Mouse (Mus musculus): ENCODE measurements around the gene Mat1a. TPM values are rescaled to one million over a fixed set of nuclear protein-coding genes. Genes with fewer than 3 reads are reported as not detected.

Mat1a gene
- total RNA-seq (2021), result not detected

DNA sequence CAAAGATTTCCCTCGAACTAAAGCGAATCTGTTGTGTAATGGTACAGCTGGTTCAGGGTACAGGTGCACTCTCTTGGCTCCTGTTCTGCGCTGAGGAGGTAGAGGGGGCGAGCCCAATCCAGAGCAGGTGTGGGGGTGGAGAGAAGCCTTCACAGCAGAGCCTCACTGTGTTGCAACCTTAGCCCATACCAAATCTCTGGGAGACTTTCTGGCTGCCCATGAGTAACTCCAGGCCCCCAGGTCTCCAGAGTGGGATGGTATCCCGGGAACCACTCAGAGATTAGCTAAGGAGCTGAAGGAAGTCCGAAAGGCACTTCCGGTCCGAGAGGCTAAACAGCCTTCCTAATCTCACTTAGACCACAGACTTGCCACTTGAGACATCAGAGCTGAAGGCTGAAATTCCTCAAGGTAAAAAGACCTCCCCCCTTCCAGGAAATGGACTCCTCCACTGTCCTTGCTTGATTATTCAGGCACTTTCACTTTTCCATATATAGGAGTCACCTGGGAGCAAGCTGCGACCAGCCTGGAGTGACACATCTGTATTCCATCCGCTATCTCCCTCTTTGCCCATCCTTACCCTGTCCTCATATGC is at the start of gene Mat1a:
Mat1a (plus strand) TSS at position 183 of the 592 bp plus-strand sequence.
- no peak for DNase-seq (ENCODE audit: extremely low spot score in 1 of 2, low spot score in 1 of 2)

DNA sequence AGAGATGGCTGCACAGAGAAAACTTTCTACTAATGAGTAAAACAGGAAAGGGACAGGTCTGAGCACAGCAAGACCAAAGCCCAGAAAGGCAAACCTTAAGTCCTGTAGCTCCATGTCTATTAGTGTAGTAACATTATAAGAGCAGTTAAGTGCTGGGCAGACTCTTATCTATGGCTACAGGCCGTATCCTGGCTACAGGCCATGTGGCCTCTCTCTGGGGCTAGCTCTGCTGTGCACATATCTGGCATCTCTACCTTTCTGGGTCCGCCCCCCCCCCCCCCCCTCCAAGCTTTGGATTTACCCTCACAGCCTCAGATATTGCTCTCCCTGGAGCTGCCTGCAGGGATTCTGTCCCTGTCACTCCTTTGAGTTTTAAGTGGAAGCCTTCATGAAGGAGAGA is 39.7 kb upstream of the Mat1a start:
- DNase-seq (ENCODE audit: extremely low spot score in 1 of 2, low spot score in 1 of 2), result no peak

DNA sequence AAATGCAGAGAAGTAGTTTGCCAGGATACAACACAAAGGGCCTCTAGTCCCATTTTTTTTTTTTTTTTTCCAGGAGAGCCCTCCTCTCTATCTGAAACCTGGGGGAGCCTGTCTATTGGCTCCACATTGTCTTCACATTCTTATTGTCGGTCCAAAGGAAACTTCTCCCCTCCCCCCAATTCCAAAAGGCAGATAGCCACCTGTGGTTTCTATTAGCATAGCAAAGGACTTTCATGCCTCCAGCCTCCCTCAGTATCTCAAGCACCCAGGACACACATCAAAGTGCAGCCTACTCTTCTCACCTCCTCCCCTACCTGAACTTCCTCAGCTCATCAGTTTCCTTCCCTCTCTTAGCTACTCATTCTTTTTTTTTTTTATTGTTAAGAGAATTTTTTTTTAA is 38.4 kb upstream of the Mat1a start:
- no peak for DNase-seq (ENCODE audit: extremely low spot score in 1 of 2, low spot score in 1 of 2)

- no peak for DNase-seq (ENCODE audit: extremely low spot score in 1 of 2, low spot score in 1 of 2)
Measured at GRCm38 (mm10) chr14:41069108-41069507, 35.7 kb upstream of the Mat1a start, which contains the start of gene Dydc2. TSS of gene Dydc2 (minus strand) at chr14:41069208.

DNA sequence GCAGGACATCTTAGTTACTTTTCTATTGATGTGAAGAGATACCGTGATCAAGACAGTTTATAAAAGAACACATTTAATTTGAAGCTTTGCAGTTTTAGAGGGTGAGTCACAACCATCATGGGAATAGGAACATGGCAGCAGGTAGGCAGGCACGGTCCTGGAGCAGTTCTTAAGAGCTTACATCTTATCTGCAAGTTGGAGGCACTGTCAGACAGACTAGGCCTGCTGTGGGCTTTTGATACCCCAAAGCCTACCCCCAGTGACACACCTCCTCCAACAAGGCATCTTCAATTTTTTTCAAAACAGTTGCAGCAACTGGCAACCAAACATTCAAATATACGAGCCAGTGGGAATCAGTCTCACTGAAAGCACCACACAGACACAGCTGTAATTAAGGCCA is 34.5 kb upstream of the Mat1a start:
- DNase-seq (ENCODE audit: extremely low spot score in 1 of 2, low spot score in 1 of 2), result no peak

GRCm38 (mm10) chr14:41072229-41072943 is 32.4 kb upstream of the Mat1a start, which contains the start of gene Dydc1:
TSS of gene Dydc1 (plus strand) at chr14:41072911.
- DNase-seq (ENCODE audit: extremely low spot score in 1 of 2, low spot score in 1 of 2), result peak; percentile 77 to 78

- DNase-seq (ENCODE audit: extremely low spot score in 1 of 2, low spot score in 1 of 2), result no peak
Measured at GRCm38 (mm10) chr14:41072944-41073275, 31.9 kb upstream of the Mat1a start.

- no peak for DNase-seq (ENCODE audit: extremely low spot score in 1 of 2, low spot score in 1 of 2)
Measured at GRCm38 (mm10) chr14:41082408-41082807, 22.4 kb upstream of the Mat1a start.

GRCm38 (mm10) chr14:41087509-41087908 is 17.3 kb upstream of the Mat1a start:
- no peak for DNase-seq (ENCODE audit: extremely low spot score in 1 of 2, low spot score in 1 of 2)

DNA sequence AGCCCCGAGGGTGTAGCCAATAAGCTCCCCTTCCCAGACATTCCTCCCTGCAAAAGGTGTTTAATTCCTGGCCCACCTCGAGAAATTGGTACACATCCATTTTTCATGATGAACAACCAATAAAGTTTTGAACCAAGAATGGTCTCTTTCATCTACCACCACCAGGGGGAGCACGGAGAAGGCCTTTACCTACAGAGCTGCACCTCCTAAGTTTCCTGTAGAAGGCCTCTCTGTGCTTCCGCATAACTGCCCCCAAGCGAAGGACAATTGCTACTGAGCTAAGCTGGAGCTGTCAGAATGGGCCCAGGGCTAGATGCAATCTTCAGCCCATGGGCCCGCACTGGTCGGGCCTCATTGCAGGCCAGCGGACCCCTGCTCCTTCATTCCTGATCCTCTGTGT is 14.1 kb upstream of the Mat1a start:
- DNase-seq (ENCODE audit: extremely low spot score in 1 of 2, low spot score in 1 of 2), result no peak

DNA sequence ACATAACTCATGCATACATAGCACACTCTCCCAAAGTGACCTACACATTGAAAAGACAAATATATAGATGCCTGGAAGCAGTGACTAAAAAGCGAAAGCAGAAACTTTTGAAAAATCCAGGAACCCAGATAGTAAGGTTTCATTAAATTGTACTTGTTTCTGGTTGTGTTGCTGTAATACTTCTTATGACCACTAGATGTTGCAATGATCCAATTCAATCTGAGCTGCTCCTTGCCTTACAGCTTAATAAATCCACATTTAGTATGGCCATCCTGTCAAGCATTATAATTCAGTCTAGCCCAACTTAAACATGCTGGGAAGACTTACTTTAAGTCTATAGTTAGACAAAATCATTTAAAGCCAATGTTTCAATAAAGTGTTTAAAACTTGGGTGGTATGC is 10.7 kb upstream of the Mat1a start:
- DNase-seq (ENCODE audit: extremely low spot score in 1 of 2, low spot score in 1 of 2), result no peak

DNA sequence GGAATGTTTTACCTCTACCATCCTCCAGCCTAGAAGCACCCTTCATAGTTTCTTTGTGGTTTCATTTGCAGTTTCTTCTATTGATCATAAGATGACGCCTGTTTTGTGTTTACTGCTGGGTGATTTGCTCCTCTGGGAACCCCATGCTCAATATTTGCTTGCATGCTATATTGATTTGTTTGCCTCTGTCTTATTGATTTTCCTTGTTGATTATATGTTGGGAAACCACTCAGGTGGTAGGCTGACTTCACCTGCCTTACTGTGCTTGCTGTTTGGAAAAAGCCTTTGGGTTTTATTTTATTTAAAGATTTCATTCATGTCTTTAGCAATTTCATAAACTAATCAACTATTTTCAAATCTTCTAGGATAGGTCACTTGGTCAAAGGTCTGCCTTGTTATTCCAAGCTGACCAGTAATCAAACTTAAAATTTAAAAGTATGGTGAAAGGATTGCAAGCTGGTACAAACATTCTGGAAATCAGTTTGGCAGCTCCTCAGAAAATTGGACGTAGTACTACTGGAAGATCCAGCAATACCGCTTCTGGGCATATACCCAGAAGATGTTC is 8.5 kb upstream of the Mat1a start:
- no peak for DNase-seq (ENCODE audit: extremely low spot score in 1 of 2, low spot score in 1 of 2)

- DNase-seq (ENCODE audit: extremely low spot score in 1 of 2, low spot score in 1 of 2), result no peak
Measured at GRCm38 (mm10) chr14:41098726-41099125, 6.1 kb upstream of the Mat1a start.

DNA sequence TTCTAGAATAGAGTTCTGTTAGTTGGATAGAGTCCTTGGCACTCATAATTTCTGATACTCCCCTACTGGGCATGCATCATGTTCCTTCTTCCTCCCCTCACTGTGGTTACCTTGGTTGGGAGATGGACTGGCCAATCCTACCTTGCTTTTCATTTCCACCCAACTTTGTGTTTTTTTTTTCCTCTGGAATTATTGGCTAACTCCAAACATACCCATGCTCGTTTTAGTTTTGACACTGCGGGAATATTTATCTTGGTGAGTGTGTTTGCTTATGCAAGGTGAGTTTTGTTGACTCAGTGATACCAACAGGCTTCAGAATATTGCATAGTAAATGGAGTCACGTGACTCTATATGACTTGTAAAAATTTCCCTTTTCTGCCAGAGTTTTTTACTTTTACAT is 4.1 kb upstream of the Mat1a start:
- no peak for DNase-seq (ENCODE audit: extremely low spot score in 1 of 2, low spot score in 1 of 2)

DNA sequence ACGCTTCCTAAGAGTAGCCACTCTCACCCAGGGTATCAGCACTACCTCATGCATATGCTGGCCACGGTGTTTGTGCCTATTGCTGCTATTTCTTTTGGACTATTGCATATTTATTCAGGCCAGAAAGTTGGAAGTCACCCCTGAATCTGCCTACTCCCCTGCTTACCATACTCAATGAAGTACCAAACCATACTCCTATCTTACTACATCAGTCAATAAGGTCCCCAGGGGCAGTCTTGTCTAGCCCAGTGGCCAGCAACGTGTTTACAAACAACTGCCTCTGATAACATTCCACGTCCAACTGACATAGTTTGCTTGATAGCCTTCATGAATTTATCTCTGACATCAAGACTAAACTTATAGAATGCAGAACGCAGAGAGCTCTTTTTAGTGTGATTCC is 3.6 kb upstream of the Mat1a start:
- no peak for DNase-seq (ENCODE audit: extremely low spot score in 1 of 2, low spot score in 1 of 2)

DNA sequence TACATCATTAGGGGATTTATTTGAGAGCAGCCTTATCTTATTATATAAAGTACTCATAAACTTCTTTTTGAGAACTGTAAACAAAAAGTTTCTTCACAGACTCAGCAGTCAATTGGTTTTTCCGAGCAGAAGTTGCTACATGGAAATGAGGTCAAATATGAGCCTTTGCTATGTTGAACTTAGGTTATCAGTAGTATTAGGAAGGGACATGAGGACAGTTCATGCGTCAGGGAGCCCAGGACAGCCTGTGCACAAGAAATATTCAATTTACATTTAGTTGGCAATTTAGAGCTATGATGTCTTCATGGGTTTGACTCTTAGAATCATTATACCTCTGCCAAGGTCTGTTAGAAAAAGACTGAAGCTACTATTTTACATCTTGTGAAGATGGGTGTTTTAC is 2.6 kb upstream of the Mat1a start:
- DNase-seq (ENCODE audit: extremely low spot score in 1 of 2, low spot score in 1 of 2), result no peak

- DNase-seq (ENCODE audit: extremely low spot score in 1 of 2, low spot score in 1 of 2), result no peak
Measured at GRCm38 (mm10) chr14:41111031-41111668, 6.3 kb downstream of the Mat1a start.

GRCm38 (mm10) chr14:41112944-41113343 is 8.1 kb downstream of the Mat1a start:
- DNase-seq (ENCODE audit: extremely low spot score in 1 of 2, low spot score in 1 of 2), result no peak

GRCm38 (mm10) chr14:41116271-41116670 is 11.4 kb downstream of the Mat1a start:
- no peak for DNase-seq (ENCODE audit: extremely low spot score in 1 of 2, low spot score in 1 of 2)

- no peak for DNase-seq (ENCODE audit: extremely low spot score in 1 of 2, low spot score in 1 of 2)
Measured at GRCm38 (mm10) chr14:41124683-41125082, 19.8 kb downstream of the Mat1a start.

DNA sequence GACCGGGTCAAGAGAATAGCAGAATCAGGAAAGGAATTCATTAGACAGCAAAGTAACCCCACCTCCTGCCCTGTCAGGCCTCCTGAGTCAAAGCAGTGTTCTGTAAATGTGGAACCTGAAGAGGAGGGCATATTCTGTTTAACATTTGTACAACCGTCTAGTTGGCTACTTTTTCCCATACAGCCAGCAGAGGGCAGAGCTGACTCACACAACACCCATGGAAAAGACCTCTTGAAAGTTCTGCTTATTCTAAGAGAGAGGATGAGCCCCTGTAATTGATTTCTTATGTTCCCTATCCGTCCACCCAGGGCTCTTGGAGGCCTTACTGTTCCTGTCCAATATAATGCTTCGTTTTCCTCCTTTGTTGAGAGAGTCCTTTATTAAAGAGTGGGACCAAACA is 23.2 kb downstream of the Mat1a start:
- peak in 1 of 2 experiments; percentile 47 for DNase-seq (ENCODE audit: extremely low spot score in 1 of 2, low spot score in 1 of 2)

DNA sequence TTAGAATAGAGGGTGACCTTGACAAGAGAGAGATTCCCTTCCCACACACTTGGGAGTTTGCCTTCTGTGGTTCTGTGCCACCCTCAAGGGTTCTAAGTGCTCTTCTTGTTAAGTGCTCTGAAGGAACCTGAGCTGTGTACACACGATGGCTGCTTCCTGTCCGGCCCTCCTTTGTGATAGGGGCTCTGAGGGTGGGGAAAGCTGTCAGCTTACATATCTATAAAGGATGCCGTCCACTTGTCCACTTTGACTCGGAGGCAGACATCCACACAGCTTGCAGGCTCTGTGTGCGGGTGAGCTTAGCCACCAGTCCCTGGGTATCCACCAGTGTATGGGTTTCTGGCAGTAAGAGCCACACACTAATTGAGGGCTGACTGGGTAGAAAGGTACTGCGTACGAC is 26.7 kb downstream of the Mat1a start, which contains the start of gene Sftpa1:
Sftpa1 (plus strand) TSS at position 243 of the 400 bp plus-strand sequence.
- DNase-seq (ENCODE audit: extremely low spot score in 1 of 2, low spot score in 1 of 2), result no peak

Data from layer of hippocampus, postnatal 25 days (tissue).